Mouse (Mus musculus) hindbrain, postnatal 0 days (tissue): Measurements from ENCODE around the gene Fbxo4. TPM values are rescaled to one million over a fixed set of nuclear protein-coding genes. Genes with fewer than 3 reads are reported as not detected.

ENCODE experiments used
- ATAC-seq: fragments of 200-750 bp; cut with Nextera tagmentation; 2 replicates; pipeline ENCODE4 v1.8.0; 2017; ENCODE audit warnings: mild to moderate bottlenecking, moderate TSS enrichment, moderate library complexity
- DNase-seq: peaks from one replicate; pipeline ENCODE4 v3.0.0-alpha.2; 2015; ENCODE audit warnings: low spot score
- H3K27ac ChIP-seq: fragments of 300-500 bp; sonication (generic); 2 replicates; pipeline ENCODE4 v1.5.1; 2014; ENCODE audit warnings: mild to moderate bottlenecking
- H3K27me3 ChIP-seq: fragments of 300-500 bp; sonication (generic); 2 replicates; pipeline ENCODE4 v1.6.1; 2014; ENCODE audit warnings: low read length, mixed read lengths; ENCODE audit not compliant: insufficient read depth
- H3K36me3 ChIP-seq: fragments of 300-500 bp; sonication (generic); 2 replicates; pipeline ENCODE4 v1.6.1; 2014; ENCODE audit warnings: low read length, mixed read lengths; ENCODE audit not compliant: insufficient read depth
- H3K4me1 ChIP-seq: fragments of 300-500 bp; sonication (generic); 2 replicates; pipeline ENCODE4 v1.6.1; 2014; ENCODE audit warnings: antibody characterized with exemption, low read length, mixed read lengths; ENCODE audit not compliant: insufficient read depth
- H3K4me2 ChIP-seq: fragments of 300-500 bp; sonication (generic); 2 replicates; pipeline ENCODE4 v1.6.1; 2014; ENCODE audit warnings: low read depth, mild to moderate bottlenecking, low read length, moderate library complexity, mixed read lengths
- H3K4me3 ChIP-seq: fragments of 300-500 bp; sonication (generic); 2 replicates; pipeline ENCODE4 v1.5.1; 2014; ENCODE audit warnings: low read length
- H3K9ac ChIP-seq: fragments of 300-500 bp; sonication (generic); replicated peaks from 2 replicates; pipeline ENCODE4 v1.6.1; 2014; ENCODE audit warnings: mild to moderate bottlenecking, low read length, moderate library complexity, mixed read lengths
- H3K9me3 ChIP-seq: fragments of 300-500 bp; sonication (generic); 2 replicates; pipeline ENCODE4 v1.6.1; 2016; ENCODE audit warnings: low read length, mixed read lengths
- CTCF ChIP-seq: IDR thresholded peaks from 2 replicates; pipeline ENCODE4 v1.5.1; 2016; ENCODE audit warnings: antibody characterized with exemption, control low read depth, low read depth
- WGBS: fragments of 180-500 bp; shearing (Covaris S2); extraction: QIAGEN DNeasy Blood & Tissue Kit; methylation state at CpG from one replicate; pipeline ENCODE4 v1.1.7; 2014; 5-methylcytosine and 5-hydroxymethylcytosine counted together
- polyA plus RNA-seq: library from polyadenylated mRNA; unstranded; fragments of >200 nt; fragmentation: Nextera tagmentation; extraction: Ambion mirVana; gene quantifications from 2 replicates; pipeline ENCODE4 v1.2.1, GENCODE M21; 2015
- total RNA-seq: library from RNA; depleted of rRNA; stranded (reverse); fragments of >200 nt; gene quantifications from 2 replicates; pipeline ENCODE4 v1.2.3, GENCODE M21; 2014

Gene Fbxo4
- total and polyA plus RNA-seq, 2 experiments from 2014 or later = 11.2 to 14.7 TPM

DNA sequence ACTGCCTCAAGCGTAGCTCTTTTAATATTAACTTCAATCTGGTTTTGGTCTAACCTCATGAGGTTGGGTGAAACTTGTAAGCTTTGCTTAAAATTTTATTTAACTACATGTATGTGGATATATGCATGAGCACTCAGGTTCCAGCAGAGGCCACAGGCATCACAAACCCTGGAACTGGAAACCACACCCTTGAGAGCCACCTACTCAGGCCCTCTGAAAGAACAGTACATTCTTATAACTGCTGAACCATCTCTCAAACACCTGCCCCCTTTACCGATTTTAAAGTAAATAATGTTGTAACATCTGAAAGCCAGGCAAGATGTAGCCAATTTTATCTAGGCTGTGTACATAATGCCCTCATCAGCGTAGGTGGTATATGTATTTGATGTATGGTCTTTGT is 498 bp upstream of the Fbxo4 start:
- Histone ChIP-seq H3K9ac (peak overlapping the region; percentile 87; the same call in 1 of the 2 replicates), H3K4me1 (no peaks in the 10 kb centered on the region), H3K9me3 (no peaks in the 10 kb centered on the region), H3K4me3 (no peak overlapping the region), H3K27ac (peak overlapping the region; percentile 98), H3K4me2 (peak overlapping the region; percentile 64), H3K27me3 (no peaks in the 10 kb centered on the region), H3K36me3 (peaks cover 3% of the 10 kb centered on the region; the same call in 1 of the 2 replicates)
- 84% methylated on average over 3 of the region's 3 CpGs for WGBS
- DNase-seq (no peak), ATAC-seq (no peak)
- TF ChIP-seq CTCF = no peak

DNA sequence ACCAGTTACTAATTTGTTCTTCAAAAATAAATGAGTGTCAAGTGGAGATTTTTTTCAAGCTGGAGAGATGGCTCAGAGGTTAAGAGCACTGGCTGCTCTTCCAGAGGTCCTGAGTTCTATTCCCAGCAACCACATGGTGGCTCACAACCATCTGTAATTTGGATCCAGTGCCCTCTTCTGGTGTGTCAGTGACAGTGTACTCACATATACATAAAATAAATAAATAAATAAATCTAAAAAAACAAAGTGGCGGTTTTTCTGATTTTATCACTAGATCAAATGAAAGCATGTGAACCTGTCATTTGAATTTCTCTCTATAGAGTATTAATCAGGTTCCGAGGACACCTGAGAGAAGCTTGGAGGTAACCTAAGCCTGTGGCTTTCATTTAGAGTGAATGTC is 1.1 kb downstream of the Fbxo4 start:
- H3K4me1 ChIP-seq = no peaks in the 10 kb centered on the region
- ATAC-seq (no peak), DNase-seq (no peak)
- 96% methylated on average over 2 of the region's 2 CpGs for WGBS
- H3K4me3 ChIP-seq = no peak overlapping the region
- H3K36me3 ChIP-seq = no peaks in the 10 kb centered on the region
- H3K9ac ChIP-seq = no peak overlapping the region
- no peak overlapping the region for H3K27ac ChIP-seq
- peak; percentile 44 for TF ChIP-seq CTCF
- peak overlapping the region; percentile 64; the same call in 1 of the 2 replicates for H3K4me2 ChIP-seq
- H3K27me3 ChIP-seq = no peaks in the 10 kb centered on the region
- no peaks in the 10 kb centered on the region for H3K9me3 ChIP-seq

DNA sequence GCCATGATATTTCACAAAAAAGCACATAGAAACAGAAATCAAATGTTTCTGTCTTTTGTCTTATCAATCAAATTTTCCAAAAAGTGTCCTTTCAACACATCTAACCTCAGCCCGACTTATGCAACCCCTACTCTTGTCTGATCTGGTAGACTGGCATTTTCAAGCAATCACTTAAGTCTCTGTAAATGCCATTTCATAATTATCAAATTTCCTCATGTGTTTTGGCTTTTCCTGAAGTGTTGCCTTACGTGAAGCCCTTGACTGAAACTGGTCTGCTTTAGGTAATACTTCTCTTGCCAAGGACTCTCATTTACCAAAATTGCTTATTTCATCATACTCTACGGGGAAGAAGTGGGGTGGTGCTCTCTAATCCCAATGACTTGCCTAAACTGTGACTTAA is 6.1 kb downstream of the Fbxo4 start:
- no peak for DNase-seq
- Histone ChIP-seq H3K4me3 (no peak overlapping the region), H3K27ac (no peak overlapping the region), H3K9ac (no peak overlapping the region), H3K4me1 (no peaks in the 10 kb centered on the region), H3K36me3 (peaks cover 17% of the 10 kb centered on the region; the same call in 1 of the 2 replicates), H3K27me3 (no peaks in the 10 kb centered on the region), H3K9me3 (no peaks in the 10 kb centered on the region), H3K4me2 (no peak overlapping the region)
- no peak for TF ChIP-seq CTCF
- WGBS = 93% methylated on average over 3 of the region's 3 CpGs
- ATAC-seq = no peak

DNA sequence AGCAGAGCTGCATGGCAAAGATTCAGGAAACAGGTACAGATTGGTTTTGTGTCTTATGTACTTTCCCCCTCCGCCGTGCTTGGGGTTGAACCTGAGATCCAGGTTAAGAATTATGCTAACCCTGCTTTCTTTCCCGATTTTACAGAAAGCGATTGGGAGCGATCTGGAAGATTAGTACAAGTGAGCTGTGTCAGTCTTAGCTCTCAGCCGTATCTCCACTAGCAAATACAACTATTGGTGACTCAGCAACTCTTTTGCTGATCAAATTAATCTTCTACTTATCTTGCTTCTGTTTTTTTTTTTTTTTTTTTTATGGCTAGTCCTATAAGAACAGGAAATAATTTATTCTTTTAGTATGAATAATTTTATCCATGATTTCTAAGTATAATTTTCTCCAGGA is 9.2 kb downstream of the Fbxo4 start:
- no peak overlapping the region for H3K9ac ChIP-seq
- no peak overlapping the region for H3K27ac ChIP-seq
- no peaks in the 10 kb centered on the region for H3K9me3 ChIP-seq
- H3K4me2 ChIP-seq = no peak overlapping the region
- ATAC-seq = no peak
- TF ChIP-seq CTCF = no peak
- no peak overlapping the region for H3K4me3 ChIP-seq
- peaks cover 18% of the 10 kb centered on the region; the same call in 1 of the 2 replicates for H3K36me3 ChIP-seq
- no peaks in the 10 kb centered on the region for H3K27me3 ChIP-seq
- DNase-seq = no peak
- H3K4me1 ChIP-seq = no peaks in the 10 kb centered on the region
- 96% methylated on average over 6 of the region's 6 CpGs for WGBS

DNA sequence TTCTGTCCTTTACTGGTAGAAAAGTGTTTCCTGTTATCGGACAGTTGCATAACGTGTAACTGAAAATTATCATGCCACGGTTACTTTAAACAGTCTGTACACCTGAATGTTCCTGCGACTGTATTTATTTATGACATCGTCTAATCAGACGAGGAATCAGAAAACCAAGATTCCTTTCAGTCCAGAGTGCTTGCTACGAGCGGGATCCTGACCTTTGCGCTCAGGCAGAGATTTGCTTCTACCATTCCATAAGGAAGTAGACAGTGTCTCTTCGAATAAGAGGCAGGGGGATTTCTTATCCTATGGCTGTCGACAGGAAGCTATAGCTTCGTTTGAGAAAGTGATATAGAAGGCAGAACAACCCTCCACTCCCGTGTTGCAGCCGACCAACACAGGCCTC is 9.6 kb downstream of the Fbxo4 start:
- ATAC-seq (no peak), DNase-seq (no peak)
- 92% methylated on average over 14 of the region's 14 CpGs for WGBS
- no peak overlapping the region for H3K9ac ChIP-seq
- H3K27me3 ChIP-seq = no peaks in the 10 kb centered on the region
- H3K36me3 ChIP-seq = peaks cover 18% of the 10 kb centered on the region; the same call in 1 of the 2 replicates
- H3K4me3 ChIP-seq = no peak overlapping the region
- no peak overlapping the region for H3K27ac ChIP-seq
- no peaks in the 10 kb centered on the region for H3K4me1 ChIP-seq
- TF ChIP-seq CTCF = no peak
- H3K4me2 ChIP-seq = no peak overlapping the region
- no peaks in the 10 kb centered on the region for H3K9me3 ChIP-seq

DNA sequence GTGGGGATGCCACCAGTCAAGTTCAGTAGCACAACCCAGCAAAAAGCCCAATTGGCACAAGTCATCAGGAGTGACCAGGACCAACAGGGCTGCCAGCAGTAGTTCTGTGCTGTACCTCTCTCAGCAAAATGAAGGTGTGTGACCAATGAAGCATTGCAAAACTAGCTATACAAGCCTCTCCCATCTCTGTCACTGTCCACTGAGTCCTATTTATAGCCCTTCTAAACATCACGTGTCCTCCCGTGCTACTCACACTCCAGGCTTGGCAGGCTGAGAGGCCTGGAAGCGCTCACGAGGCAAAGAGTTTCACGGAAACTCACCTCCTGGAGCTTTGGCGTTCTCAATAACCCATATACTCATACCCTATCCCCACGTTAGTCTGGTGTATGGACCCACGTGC is 17.1 kb downstream of the Fbxo4 start:
- no peaks in the 10 kb centered on the region for H3K36me3 ChIP-seq
- H3K4me2 ChIP-seq = no peak overlapping the region
- ATAC-seq (no peak), DNase-seq (no peak)
- H3K27me3 ChIP-seq = no peaks in the 10 kb centered on the region
- 80% methylated on average over 8 of the region's 8 CpGs for WGBS
- H3K9ac ChIP-seq = no peak overlapping the region
- no peaks in the 10 kb centered on the region for H3K4me1 ChIP-seq
- H3K9me3 ChIP-seq = no peaks in the 10 kb centered on the region
- H3K4me3 ChIP-seq = no peak overlapping the region
- H3K27ac ChIP-seq = no peak overlapping the region
- TF ChIP-seq CTCF = no peak

DNA sequence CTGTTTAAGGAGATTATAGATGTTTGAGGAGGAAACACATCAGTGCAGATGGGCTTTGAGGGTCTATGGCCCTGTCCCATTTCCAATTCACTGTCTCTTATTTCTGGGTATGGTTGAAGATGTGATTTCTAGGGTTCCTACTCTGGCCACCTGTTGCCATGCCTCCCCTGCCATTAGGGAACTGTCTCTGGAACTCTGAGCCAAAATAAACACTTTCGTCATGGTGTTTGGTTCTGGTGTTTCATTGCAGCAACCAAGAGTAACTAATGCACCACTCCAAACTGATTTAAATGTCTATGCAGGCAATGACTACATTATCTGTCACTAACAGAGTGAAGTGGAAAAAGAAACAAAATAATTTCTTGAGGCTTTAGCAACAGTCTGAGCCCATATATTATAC is 19.3 kb downstream of the Fbxo4 start:
- H3K4me1 ChIP-seq = no peaks in the 10 kb centered on the region
- H3K4me2 ChIP-seq = no peak overlapping the region
- WGBS = 54% methylated on average over 1 of the region's 1 CpGs
- no peaks in the 10 kb centered on the region for H3K9me3 ChIP-seq
- TF ChIP-seq CTCF = no peak
- no peak overlapping the region for H3K27ac ChIP-seq
- H3K9ac ChIP-seq = no peak overlapping the region
- no peak for DNase-seq
- H3K27me3 ChIP-seq = no peaks in the 10 kb centered on the region
- ATAC-seq = no peak
- H3K4me3 ChIP-seq = no peak overlapping the region
- no peaks in the 10 kb centered on the region for H3K36me3 ChIP-seq
